Mouse (Mus musculus) erythroblast, embryonic 14.5 days (primary cell): ENCODE results near the gene Hoxd8. TPM values are rescaled to one million over a fixed set of nuclear protein-coding genes. Genes with fewer than 3 reads are reported as not detected.

Experiments used
- H3K27me3 ChIP-seq: 2 replicates; pipeline ENCODE4 v1.6.1; 2012; ENCODE audit warnings: inconsistent platforms; ENCODE audit not compliant: control insufficient read depth
- H3K36me3 ChIP-seq: 2 replicates; pipeline ENCODE4 v1.6.1; 2012; ENCODE audit warnings: mild to moderate bottlenecking, inconsistent platforms; ENCODE audit not compliant: control insufficient read depth
- H3K4me1 ChIP-seq: 2 replicates; pipeline ENCODE4 v1.6.1; 2012; ENCODE audit warnings: inconsistent platforms; ENCODE audit not compliant: control insufficient read depth
- H3K4me3 ChIP-seq: replicated peaks from 2 replicates; pipeline ENCODE3; 2012; ENCODE audit warnings: moderate library complexity, mild to moderate bottlenecking, inconsistent platforms
- H3K9me3 ChIP-seq: 2 replicates; pipeline ENCODE4 v1.6.1; 2012; ENCODE audit warnings: low read length, inconsistent platforms, mixed read lengths; ENCODE audit not compliant: control insufficient read depth
- GATA1 ChIP-seq: IDR thresholded peaks from 2 replicates; pipeline ENCODE4 v1.6.1; 2012; ENCODE audit warnings: low read length, inconsistent platforms, mixed read lengths
- TAL1 ChIP-seq: IDR thresholded peaks from 3 replicates; pipeline ENCODE4 v1.6.1; 2012; ENCODE audit warnings: low read length, inconsistent platforms, mixed read lengths
- polyA plus RNA-seq: library from polyadenylated mRNA; stranded (reverse); fragments of >175 nt; gene quantifications from 2 replicates; pipeline ENCODE4 v1.2.3, GENCODE M21; 2012

Hoxd8 gene
- polyA plus RNA-seq, 1 experiment = not detected

DNA sequence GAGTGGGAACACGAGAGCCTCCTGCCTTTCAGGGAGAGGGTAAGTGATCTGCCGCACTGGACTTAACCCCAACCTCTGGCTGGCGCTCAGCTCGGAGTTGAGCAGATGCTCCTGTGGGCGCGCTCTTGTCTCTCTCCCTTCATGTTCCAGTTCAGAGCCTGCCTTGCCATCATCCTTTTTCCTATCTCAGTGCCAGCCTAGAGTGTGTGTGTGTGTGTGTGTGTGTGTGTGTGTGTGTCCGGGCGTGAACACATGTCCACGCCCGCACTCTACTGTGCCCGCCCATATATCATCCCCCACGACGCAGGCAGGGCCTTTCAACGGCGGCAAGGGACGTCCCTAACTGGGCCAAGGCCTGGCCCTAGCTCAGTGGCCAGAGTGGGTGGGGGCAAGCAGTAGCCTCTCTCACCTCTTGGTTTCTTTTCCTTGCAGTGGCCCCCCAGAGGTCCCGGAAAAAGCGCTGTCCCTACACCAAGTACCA is 20.9 kb upstream of the Hoxd8 start:
- no peaks in the 10 kb centered on the region for H3K36me3 ChIP-seq
- TF ChIP-seq GATA1 (no peak), TAL1 (no peak)
- no peaks in the 10 kb centered on the region for H3K4me1 ChIP-seq
- peaks cover 100% of the 10 kb centered on the region for H3K27me3 ChIP-seq
- peaks cover 6% of the 10 kb centered on the region; the same call in 1 of the 2 replicates for H3K9me3 ChIP-seq
- H3K4me3 ChIP-seq = no peak overlapping the region

DNA sequence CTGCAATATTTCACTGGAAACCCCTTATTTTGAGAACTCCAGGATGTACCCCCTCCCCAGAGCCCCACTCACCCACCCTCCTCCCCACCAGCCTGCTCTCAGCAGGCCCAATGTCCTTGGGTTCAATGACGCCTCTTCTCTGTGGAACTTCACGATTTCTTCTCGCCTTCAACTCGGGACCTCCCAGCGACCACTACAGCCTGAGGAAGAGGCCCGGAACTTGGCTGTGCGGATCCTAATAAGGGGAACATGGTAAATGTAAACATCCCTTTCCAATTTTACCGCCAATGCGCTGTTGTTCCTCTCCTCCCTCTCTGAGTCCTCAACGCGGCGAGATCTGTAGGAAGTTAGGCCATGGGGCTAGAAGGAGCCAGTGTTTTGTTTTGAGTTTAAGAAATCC is 20.3 kb upstream of the Hoxd8 start:
- Histone ChIP-seq H3K36me3 (no peaks in the 10 kb centered on the region), H3K9me3 (peaks cover 6% of the 10 kb centered on the region; the same call in 1 of the 2 replicates), H3K4me3 (no peak overlapping the region), H3K4me1 (no peaks in the 10 kb centered on the region), H3K27me3 (peaks cover 100% of the 10 kb centered on the region)
- TF ChIP-seq GATA1 = no peak
- TF ChIP-seq TAL1 = no peak

- TF ChIP-seq TAL1 (no peak), GATA1 (no peak)
- Histone ChIP-seq H3K36me3 (no peaks in the 10 kb centered on the region), H3K9me3 (peaks cover 6% of the 10 kb centered on the region; the same call in 1 of the 2 replicates), H3K4me3 (no peak overlapping the region), H3K27me3 (peaks cover 100% of the 10 kb centered on the region), H3K4me1 (no peaks in the 10 kb centered on the region)
Observed at GRCm38 (mm10) chr2:74685059-74685603, 19.3 kb upstream of the Hoxd8 start.

GRCm38 (mm10) chr2:74686301-74686987 is 18.0 kb upstream of the Hoxd8 start:
- peaks cover 100% of the 10 kb centered on the region for H3K27me3 ChIP-seq
- no peak for TF ChIP-seq GATA1
- TF ChIP-seq TAL1 = no peak

DNA sequence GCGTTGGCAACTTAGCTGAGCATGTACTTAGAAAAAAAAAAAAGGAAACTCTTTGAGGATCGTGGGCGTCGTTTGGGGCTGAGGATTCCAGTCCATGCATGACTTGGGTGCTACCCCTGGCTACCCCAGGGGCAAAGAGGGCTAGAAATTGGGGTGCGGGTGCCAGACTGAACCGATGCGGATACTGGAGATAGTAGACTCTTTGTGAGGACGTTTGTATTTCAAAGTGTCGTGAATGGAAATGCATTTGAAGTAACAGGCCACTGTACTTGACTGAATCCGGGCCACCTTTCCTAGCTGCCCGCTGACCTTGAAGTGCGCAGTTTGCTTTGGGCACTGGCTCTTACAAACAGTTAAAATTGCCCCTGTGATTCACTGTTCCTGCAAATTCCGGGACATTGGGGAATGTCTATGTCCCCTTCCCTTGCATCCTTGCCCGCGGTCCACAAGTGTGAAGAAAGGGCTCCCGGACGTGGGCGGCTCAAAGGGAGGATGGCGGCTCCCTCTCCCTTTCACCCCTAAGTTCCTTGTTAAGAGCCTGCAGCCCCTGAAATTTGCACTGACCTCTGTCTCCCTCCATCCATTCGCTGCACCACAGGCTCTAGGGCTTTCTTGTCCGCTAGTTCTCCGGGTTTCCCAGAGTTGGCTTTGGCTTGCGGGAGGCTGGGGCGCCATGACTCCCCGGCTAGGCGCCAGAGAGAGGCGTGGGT is 17.3 kb upstream of the Hoxd8 start:
- peaks cover 100% of the 10 kb centered on the region for H3K27me3 ChIP-seq

More at GRCm38 (mm10) chr2:74686301-74686987, 18.0 kb upstream of the Hoxd8 start:
- Histone ChIP-seq H3K36me3 (no peaks in the 10 kb centered on the region), H3K4me3 (no peak overlapping the region), H3K9me3 (peaks cover 6% of the 10 kb centered on the region; the same call in 1 of the 2 replicates), H3K4me1 (no peaks in the 10 kb centered on the region)

GRCm38 (mm10) chr2:74687698-74688555 is 16.5 kb upstream of the Hoxd8 start:
- no peak for TF ChIP-seq TAL1
- no peak for TF ChIP-seq GATA1
- Histone ChIP-seq H3K36me3 (no peaks in the 10 kb centered on the region), H3K27me3 (peaks cover 100% of the 10 kb centered on the region), H3K4me1 (no peaks in the 10 kb centered on the region), H3K9me3 (peaks cover 4% of the 10 kb centered on the region; the same call in 1 of the 2 replicates), H3K4me3 (no peak overlapping the region)

More for the DNA sequence above, 17.3 kb upstream of the Hoxd8 start:
- no peak overlapping the region for H3K4me3 ChIP-seq
- TF ChIP-seq GATA1 (no peak), TAL1 (no peak)
- H3K9me3 ChIP-seq = peaks cover 6% of the 10 kb centered on the region; the same call in 1 of the 2 replicates
- H3K36me3 ChIP-seq = no peaks in the 10 kb centered on the region
- H3K4me1 ChIP-seq = no peaks in the 10 kb centered on the region

DNA sequence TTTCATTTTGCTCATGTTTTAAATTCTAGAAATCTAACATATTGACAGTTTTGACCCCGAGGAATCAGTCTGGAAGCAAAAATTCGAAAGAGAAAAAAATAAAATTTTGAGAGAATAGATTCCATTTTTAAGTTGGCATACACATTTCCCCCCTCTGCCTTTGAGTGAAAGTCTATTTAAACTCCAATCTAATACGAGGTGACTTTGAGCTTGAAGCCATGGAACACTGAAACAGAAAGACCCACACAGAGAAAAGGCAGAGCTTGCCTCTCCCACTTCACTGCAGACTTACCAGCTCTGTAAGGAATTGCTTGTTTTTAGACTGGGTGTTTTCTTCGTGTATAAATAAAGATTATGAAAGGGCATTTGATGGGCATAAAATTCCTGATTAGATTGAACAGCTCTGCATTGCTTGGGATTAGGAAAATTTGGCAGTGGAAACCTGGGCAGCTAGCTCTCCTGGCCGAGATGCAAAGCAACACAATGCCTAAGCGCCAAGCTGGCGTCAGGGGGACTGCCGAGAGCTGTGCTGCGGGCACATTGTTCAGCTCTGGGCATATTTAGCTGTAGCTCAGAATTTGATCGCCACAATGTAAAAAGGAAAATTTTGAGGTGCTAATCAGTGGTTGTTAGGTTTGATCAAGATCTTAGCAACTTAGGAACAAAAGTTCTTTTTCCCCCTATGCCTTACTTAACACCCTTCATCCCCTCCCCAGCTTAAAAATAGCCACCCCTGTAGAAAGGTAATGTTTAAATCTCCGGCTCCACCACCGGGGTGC is 15.4 kb upstream of the Hoxd8 start:
- Histone ChIP-seq H3K4me3 (no peak overlapping the region), H3K4me1 (no peaks in the 10 kb centered on the region), H3K27me3 (peaks cover 100% of the 10 kb centered on the region), H3K36me3 (no peaks in the 10 kb centered on the region), H3K9me3 (0 out of 2 replicates have a peak, but pooled peaks cover 4% of the 10 kb centered on the region)
- TF ChIP-seq GATA1 = no peak
- no peak for TF ChIP-seq TAL1
